9 mouse cellular contexts compared by ENCODE assay signal in the genomic region with DNA sequence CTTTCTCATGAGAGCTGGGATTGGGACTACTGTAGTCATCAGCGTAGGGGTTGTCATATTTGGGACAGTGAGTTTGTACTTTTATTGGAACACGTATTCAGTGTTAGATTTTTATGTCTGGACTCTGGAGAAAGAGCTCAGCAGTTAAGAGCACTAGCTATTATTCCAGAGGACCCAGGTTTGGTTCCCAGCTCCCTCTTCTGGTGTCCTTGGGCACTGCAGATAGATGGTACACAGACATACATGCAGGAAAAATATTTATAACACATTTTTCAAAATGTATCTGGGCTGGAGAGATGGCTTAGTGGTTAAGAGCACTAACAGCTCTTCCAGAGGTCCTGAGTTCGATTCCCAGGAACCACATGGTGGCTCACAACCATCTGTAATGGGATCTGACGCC. TPM values are rescaled to one million over a fixed set of nuclear protein-coding genes. Genes with fewer than 3 reads are reported as not detected.
A peak's percentile ranks its signal among the peaks of the same experiment; 100 is the strongest.
DNase-seq lines count a peak whose midpoint lies in the region; ATAC-seq and TF ChIP-seq lines count a peak whose summit lies in the region.
"Had no signal": no experiment of that assay in that cellular context is flagged by ENCODE, and none has a peak within 500 bp of the region (broad histone marks: within the 10 kb centered on the region; RNA-seq: fewer than 3 reads in every experiment).

No protein-coding gene starts in this region.

- peak; percentile 59 for TF ChIP-seq RAD21 in MEL (IDR thresholded peaks at IDR 0.05; ENCODE audit: low read depth, low read length)

- no peak for ATAC-seq in kidney, embryonic 16.5 days (ENCODE audit: low FRiP score, low TSS enrichment)
- ATAC-seq in lung, postnatal 0 days = no peak
- ATAC-seq in erythroblast, adult 5-6 weeks (replicated peaks; ENCODE audit: low FRiP score, poor library complexity, severe bottlenecking) = no peak
- no peak for ATAC-seq in megakaryocyte, adult 5-6 weeks (ENCODE audit: poor library complexity, severe bottlenecking)

- no peak overlapping the region for H3K9ac ChIP-seq in kidney, embryonic 16.5 days (replicated peaks; ENCODE audit: low read length)
- H3K9ac ChIP-seq in MEL (ENCODE audit: control insufficient read depth, low read depth, low read length, poor library complexity, severe bottlenecking) = no peak overlapping the region
- no peak overlapping the region for H3K9ac ChIP-seq in lung, postnatal 0 days (replicated peaks; ENCODE audit: low read depth)

- WGBS in kidney, embryonic 16.5 days = 92% methylated on average over 4 of the region's 4 CpGs
- WGBS in lung, postnatal 0 days = 88% methylated on average over 4 of the region's 4 CpGs

- no peak overlapping the region for H3K4me3 ChIP-seq in kidney, embryonic 16.5 days (ENCODE audit: low read length)
- H3K4me3 ChIP-seq in MEL (ENCODE audit: control insufficient read depth in 1 of 2, insufficient read depth in 1 of 2, low read depth in 2 of 2, low read length in 2 of 2) = no peak overlapping the region
- H3K4me3 ChIP-seq in lung, postnatal 0 days (ENCODE audit: low read depth, low read length) = no peak overlapping the region

- no peak for TF ChIP-seq EP300 in MEL (IDR thresholded peaks at IDR 0.05; ENCODE audit: low read depth in 1 of 2, low read length in 2 of 2)
- TF ChIP-seq EP300 in lung, postnatal 0 days (IDR thresholded peaks at IDR 0.05) = no peak

- peaks cover 12% of the 10 kb centered on the region for H3K4me1 ChIP-seq in kidney, embryonic 16.5 days (ENCODE audit: insufficient read depth, low read length)
- no peaks in the 10 kb centered on the region for H3K4me1 ChIP-seq in MEL (ENCODE audit: control insufficient read depth in 1 of 2, insufficient read depth in 2 of 2, low read length in 2 of 2)
- H3K4me1 ChIP-seq in lung, postnatal 0 days (ENCODE audit: insufficient read depth, low read depth, low read length) = no peaks in the 10 kb centered on the region; the same call in 1 of the 2 replicates

- H3K4me2 ChIP-seq in kidney, embryonic 16.5 days (replicated peaks; ENCODE audit: low read depth, low read length) = no peak overlapping the region
- no peak overlapping the region for H3K4me2 ChIP-seq in lung, postnatal 0 days (replicated peaks; ENCODE audit: low read depth, low read length)
- H3K4me2 ChIP-seq: heart, embryonic 11.5 days had no signal

- peak; percentile 49 to 62 (median 60) for TF ChIP-seq CTCF in MEL (IDR thresholded peaks at IDR 0.05 in 2 of 3, conservative IDR thresholded peaks at IDR 0.05 in 1 of 3; ENCODE audit: control insufficient read depth in 1 of 3, insufficient read depth in 1 of 3, low read depth in 2 of 3, low read length in 3 of 3, poor library complexity in 1 of 3, severe bottlenecking in 1 of 3)
- TF ChIP-seq CTCF in lung, postnatal 0 days (IDR thresholded peaks at IDR 0.05) = peak; percentile 73

- DNase-seq in adrenal gland, adult 2 months = peak; percentile 42
- DNase-seq in adrenal gland, adult 18-20 months (ENCODE audit: low spot score in 2 of 2) = no peak
- peak; percentile 72 for DNase-seq in kidney, postnatal 10 days
- DNase-seq in MEL (ENCODE audit: low read depth, low spot score) = peak; percentile 51
- DNase-seq in lung, postnatal 0 days (ENCODE audit: low spot score) = peak; percentile 49

- H3K9me3 ChIP-seq in kidney, embryonic 16.5 days (ENCODE audit: low read length) = no peaks in the 10 kb centered on the region
- no peaks in the 10 kb centered on the region for H3K9me3 ChIP-seq in MEL (replicated peaks; ENCODE audit: insufficient read depth, low read length)
- H3K9me3 ChIP-seq in lung, postnatal 0 days (ENCODE audit: low read length) = no peaks in the 10 kb centered on the region

- peaks cover 35% of the 10 kb centered on the region for H3K79me2 ChIP-seq in MEL (ENCODE audit: control insufficient read depth, insufficient read depth, low read length, poor library complexity)

- no peaks in the 10 kb centered on the region for H3K27me3 ChIP-seq in kidney, embryonic 16.5 days (ENCODE audit: insufficient read depth, low read length)
- H3K27me3 ChIP-seq in MEL (ENCODE audit: control insufficient read depth in 1 of 2, insufficient read depth in 2 of 2, low read length in 2 of 2) = no peaks in the 10 kb centered on the region
- no peaks in the 10 kb centered on the region for H3K27me3 ChIP-seq in lung, postnatal 0 days (replicated peaks; ENCODE audit: insufficient read depth, low read length)

- H3K36me3 ChIP-seq in kidney, embryonic 16.5 days (ENCODE audit: insufficient read depth, low read length) = peaks cover 3% of the 10 kb centered on the region
- H3K36me3 ChIP-seq in MEL (ENCODE audit: control insufficient read depth in 1 of 2, insufficient read depth in 2 of 2, low read length in 2 of 2) = peaks cover 0 to 6% of the 10 kb centered on the region in 2 experiments; a peak in 1 of 4 replicates
- H3K36me3 ChIP-seq in lung, postnatal 0 days (ENCODE audit: insufficient read depth, low read length) = no peaks in the 10 kb centered on the region

- H3K27ac ChIP-seq in kidney, embryonic 16.5 days (ENCODE audit: low read length) = no peak overlapping the region
- H3K27ac ChIP-seq in MEL (ENCODE audit: control insufficient read depth, low read depth, low read length) = no peak overlapping the region
- H3K27ac ChIP-seq in lung, postnatal 0 days (ENCODE audit: low read length) = no peak overlapping the region

- TF ChIP-seq POLR2A in MEL (IDR thresholded peaks at IDR 0.05; ENCODE audit: control insufficient read depth in 1 of 2, insufficient read depth in 1 of 2, low read depth in 1 of 2, low read length in 2 of 2, poor library complexity in 1 of 2) = no peak

TF ChIP-seq in MEL, 35 proteins besides CTCF, POLR2A, EP300 and RAD21:
- peak; percentile 71 for TF ChIP-seq SMC3 (IDR thresholded peaks at IDR 0.05; ENCODE audit: low read depth, low read length)
- no peak for TF ChIP-seq RCOR1 (IDR thresholded peaks at IDR 0.05; ENCODE audit: low read depth, low read length)

RNA-seq across cellular contexts. Expression of a gene that starts 28.3 kb away (rescaled TPM):
- 100 to 1,000 TPM; 312 to 392 TPM for total RNA-seq in adrenal gland, adult 2 months (2021)
- 140 and 199 TPM in 2 replicates for polyA plus RNA-seq in adrenal gland, adult 2 months (2012; rRNA removed)
- 100 to 1,000 TPM; 351 to 362 TPM for total RNA-seq in adrenal gland, adult 18-20 months (2021)
- 405 and 415 TPM in 2 replicates for polyA plus RNA-seq in kidney, embryonic 16.5 days (2015; fragmentation: Nextera tagmentation; extraction: Ambion mirVana)
- total RNA-seq in MEL (2012; rRNA removed) = 91.2 and 103 TPM in 2 replicates
- 100 to 1,000 TPM in 1 of 2 experiments, not detected in 1; 354 TPM for polyA plus RNA-seq in MEL (2012; ENCODE audit: insufficient read depth in 1 of 2, insufficient read length in 2 of 2, low read depth in 1 of 2, low replicate concordance in 2 of 2, missing spikeins in 1 of 2)
- 401 and 408 TPM in 2 replicates for polyA plus RNA-seq in lung, postnatal 0 days (2015; fragmentation: Nextera tagmentation; extraction: Ambion mirVana)
- total RNA-seq in erythroblast, adult 5-6 weeks (2015; ENCODE audit: low replicate concordance) = 128 and 139 TPM in 2 replicates
- total RNA-seq in erythroblast, adult 5-6 weeks (2017; ENCODE audit: low replicate concordance) = 29.7 and 37.6 TPM in 2 replicates
- 683 and 689 TPM in 2 replicates for total RNA-seq in megakaryocyte, adult 5-6 weeks (2015)
- 251 and 275 TPM in 2 replicates for total RNA-seq in megakaryocyte, adult 5-6 weeks (2017)

Comparison
In these comparisons a context has a peak if more than half of its experiments do, and no peak if none do; other contexts are left out.
1. DNase-seq: peak in adrenal gland, adult 2 months (single experiment), kidney, postnatal 10 days (single experiment), MEL (single experiment) and lung, postnatal 0 days (single experiment); none in adrenal gland, adult 18-20 months (0 of 2).